Mouse (Mus musculus) thymus, adult 2 months (tissue): ENCODE data around the gene Ppp1r12a. TPM values are rescaled to one million over a fixed set of nuclear protein-coding genes. Genes with fewer than 3 reads are reported as not detected.
"Not testable (repeated sequence)": the region's sequence is repeated elsewhere in the genome, so short reads cannot be mapped to it uniquely, and the experiment has no call there.

Experiments used
- DNase-seq: peaks from one replicate; pipeline ENCODE4 v3.0.0; 2021
- H3K27ac ChIP-seq: fragments of 200-500 bp; 2 replicates; pipeline ENCODE4 v1.5.1; 2012; ENCODE audit warnings: low read length, control low read depth; ENCODE audit not compliant: control insufficient read depth, insufficient read depth
- H3K27me3 ChIP-seq: fragments of 200-500 bp; 2 replicates; pipeline ENCODE4 v1.6.1; 2012; ENCODE audit warnings: mild to moderate bottlenecking, low read length, moderate library complexity, mixed read lengths; ENCODE audit not compliant: control insufficient read depth, insufficient read depth
- H3K36me3 ChIP-seq: fragments of 200-500 bp; 2 replicates; pipeline ENCODE4 v1.6.1; 2012; ENCODE audit warnings: mild to moderate bottlenecking, low read length, moderate library complexity; ENCODE audit not compliant: control insufficient read depth, insufficient read depth
- H3K4me1 ChIP-seq: fragments of 200-500 bp; replicated peaks from 2 replicates; pipeline ENCODE4 v1.6.1; 2012; ENCODE audit warnings: low read length; ENCODE audit not compliant: control insufficient read depth, insufficient read depth
- H3K4me3 ChIP-seq: fragments of 200-500 bp; 2 replicates; pipeline ENCODE4 v1.5.1; 2012; ENCODE audit warnings: mild to moderate bottlenecking, low read length, control low read depth, moderate library complexity; ENCODE audit not compliant: control insufficient read depth, insufficient read depth
- CTCF ChIP-seq: fragments of 200-500 bp; IDR thresholded peaks from 2 replicates; pipeline ENCODE4 v1.5.1; 2012; ENCODE audit warnings: mild to moderate bottlenecking, control low read depth, low read length, moderate library complexity, borderline replicate concordance; ENCODE audit not compliant: control insufficient read depth, poor library complexity, insufficient read depth; ENCODE audit errors: extremely low read depth
- POLR2A ChIP-seq: fragments of 200-500 bp; IDR thresholded peaks from 2 replicates; pipeline ENCODE4 v1.6.1; 2012; ENCODE audit warnings: mild to moderate bottlenecking, low read length, control low read depth, moderate library complexity; ENCODE audit not compliant: control insufficient read depth, poor library complexity, insufficient read depth; ENCODE audit errors: extremely low read depth
- WGBS: fragments of 180-500 bp; shearing (Covaris S2); methylation state at CpG from one replicate; pipeline ENCODE4 v1.1.7; 2018; 5-methylcytosine and 5-hydroxymethylcytosine counted together
- polyA plus RNA-seq: library from polyadenylated mRNA; depleted of rRNA; stranded (reverse); fragments of >200 nt; gene quantifications from 2 replicates; pipeline ENCODE4 v1.2.3, GENCODE M21; 2012

The Ppp1r12a gene
- polyA plus RNA-seq, 1 experiment, result 29.2 TPM

DNA sequence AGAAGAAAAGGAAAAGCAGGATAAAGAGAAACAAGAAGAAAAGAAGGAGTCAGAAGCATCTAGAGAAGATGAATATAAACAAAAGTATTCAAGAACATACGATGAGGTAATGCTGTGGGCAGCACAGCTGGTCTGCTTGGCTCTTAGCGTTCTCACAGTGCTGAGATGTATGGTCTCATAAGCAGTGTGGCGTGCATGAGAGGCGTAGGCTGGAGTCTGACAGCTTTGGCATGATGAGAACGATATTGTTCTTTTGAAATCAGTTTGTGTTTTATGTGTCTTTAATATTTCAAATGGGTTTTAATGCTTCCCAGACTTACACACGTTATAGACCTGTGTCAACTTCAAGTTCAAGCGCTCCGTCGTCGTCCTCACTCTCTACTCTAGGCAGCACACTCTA, 98.9 kb downstream of the Ppp1r12a start:
- TF ChIP-seq POLR2A (no peak), CTCF (no peak)
- Histone ChIP-seq H3K36me3 (peaks cover 52% of the 10 kb centered on the region), H3K4me1 (no peaks in the 10 kb centered on the region), H3K4me3 (no peak overlapping the region), H3K27me3 (no peaks in the 10 kb centered on the region), H3K27ac (no peak overlapping the region)
- WGBS, result 97% methylated on average over 10 of the region's 10 CpGs
- no peak for DNase-seq

DNA sequence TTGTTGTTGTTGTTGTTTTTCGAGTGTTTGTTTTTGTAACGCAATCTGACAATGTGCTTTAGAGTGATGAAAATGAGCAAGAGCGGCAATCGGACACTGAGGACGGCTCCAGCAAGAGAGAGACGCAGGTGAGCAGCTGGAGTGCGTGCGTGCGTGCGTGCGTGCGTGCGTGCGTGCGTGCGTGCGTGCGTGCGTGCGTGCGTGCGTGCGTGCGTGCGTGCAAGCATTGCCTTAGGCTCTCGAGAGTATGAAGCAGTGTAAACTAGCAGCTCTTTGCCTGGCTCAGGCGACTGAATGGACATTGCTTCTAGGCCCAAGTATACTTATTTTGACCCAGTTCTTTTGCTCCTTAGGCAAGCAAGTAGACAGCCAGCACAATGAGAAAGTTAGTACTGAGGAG, 102.6 kb downstream of the Ppp1r12a start:
- Histone ChIP-seq H3K4me1 (no peaks in the 10 kb centered on the region), H3K36me3 (peaks cover 46% of the 10 kb centered on the region), H3K4me3 (no peak overlapping the region), H3K27me3 (no peaks in the 10 kb centered on the region), H3K27ac (no peak overlapping the region)
- TF ChIP-seq CTCF (no peak), POLR2A (no peak)
- 94% methylated on average over 27 of the region's 27 CpGs for WGBS
- DNase-seq, result no peak

DNA sequence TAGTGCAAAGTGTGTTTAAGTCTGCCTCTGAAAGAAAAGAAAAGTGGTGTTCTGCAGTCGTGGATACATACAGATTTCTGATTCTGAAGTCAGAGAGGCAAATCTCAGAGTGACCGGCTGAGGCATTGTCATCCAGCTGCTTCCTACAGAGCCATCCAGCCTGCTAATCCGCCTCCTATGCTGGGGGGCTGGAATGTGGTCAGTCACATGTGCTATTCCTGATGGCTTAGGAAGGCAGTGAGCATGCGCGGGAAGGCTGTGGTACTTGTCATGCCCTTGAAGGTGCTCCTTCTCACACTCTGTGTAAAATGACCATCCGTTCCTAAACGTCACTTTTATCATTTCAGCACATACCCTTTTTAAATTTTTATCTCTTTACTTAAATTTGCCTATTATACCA, 109.2 kb downstream of the Ppp1r12a start:
- Histone ChIP-seq H3K27me3 (no peaks in the 10 kb centered on the region), H3K36me3 (peaks cover 62% of the 10 kb centered on the region), H3K27ac (no peak overlapping the region), H3K4me1 (no peaks in the 10 kb centered on the region), H3K4me3 (no peak overlapping the region)
- DNase-seq, result no peak
- TF ChIP-seq CTCF, result no peak
- no peak for TF ChIP-seq POLR2A
- WGBS, result over 99% methylated on average over 7 of the region's 7 CpGs

DNA sequence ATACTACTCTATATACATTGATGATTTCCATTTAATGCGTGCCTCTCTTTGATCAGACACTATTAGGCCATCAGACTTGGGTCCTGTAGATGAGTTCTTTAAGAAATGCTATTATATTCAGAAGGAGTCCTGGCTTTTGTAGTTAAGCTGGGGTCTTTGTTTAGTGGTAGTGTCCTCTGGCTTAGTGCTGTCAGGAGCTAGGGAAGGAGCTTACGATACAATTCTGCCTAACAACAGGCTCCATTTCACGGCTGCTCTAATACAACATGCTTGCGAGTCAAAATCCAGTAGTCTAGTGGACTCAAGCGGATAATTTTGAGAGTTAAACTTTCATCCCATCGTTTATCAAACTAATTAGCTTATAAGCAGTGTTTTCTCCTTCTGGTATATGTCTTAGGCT, 114.7 kb downstream of the Ppp1r12a start:
- H3K36me3 ChIP-seq, result peaks cover 61% of the 10 kb centered on the region
- H3K27me3 ChIP-seq, result no peaks in the 10 kb centered on the region
- H3K27ac ChIP-seq, result no peak overlapping the region
- no peak overlapping the region for H3K4me3 ChIP-seq
- no peaks in the 10 kb centered on the region for H3K4me1 ChIP-seq
- no peak for DNase-seq
- WGBS, result 95% methylated on average over 6 of the region's 6 CpGs
- TF ChIP-seq POLR2A (no peak), CTCF (no peak)

DNA sequence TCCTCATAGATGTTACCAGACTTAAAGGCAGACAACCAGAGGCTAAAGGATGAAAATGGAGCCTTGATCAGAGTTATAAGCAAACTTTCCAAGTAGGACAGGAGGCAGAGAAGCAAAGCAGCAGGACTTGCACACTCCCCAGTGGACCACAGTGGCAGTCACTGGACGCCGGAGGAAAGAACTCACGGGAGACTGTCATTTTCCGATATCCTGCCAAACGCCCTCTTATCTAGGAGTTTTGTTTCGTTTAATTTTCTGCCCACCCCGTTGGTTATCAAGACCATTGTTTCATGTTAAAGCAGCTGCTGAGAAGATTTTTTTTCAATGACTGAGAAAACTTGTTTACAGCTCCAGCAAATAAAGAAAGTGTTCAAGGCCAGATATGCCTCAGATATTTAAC, 115.2 kb downstream of the Ppp1r12a start:
- TF ChIP-seq POLR2A (no peak), CTCF (no peak)
- 92% methylated on average over 7 of the region's 7 CpGs for WGBS
- Histone ChIP-seq H3K27ac (no peak overlapping the region), H3K4me1 (no peaks in the 10 kb centered on the region), H3K27me3 (no peaks in the 10 kb centered on the region), H3K36me3 (peaks cover 63% of the 10 kb centered on the region), H3K4me3 (no peak overlapping the region)
- DNase-seq, result no peak

DNA sequence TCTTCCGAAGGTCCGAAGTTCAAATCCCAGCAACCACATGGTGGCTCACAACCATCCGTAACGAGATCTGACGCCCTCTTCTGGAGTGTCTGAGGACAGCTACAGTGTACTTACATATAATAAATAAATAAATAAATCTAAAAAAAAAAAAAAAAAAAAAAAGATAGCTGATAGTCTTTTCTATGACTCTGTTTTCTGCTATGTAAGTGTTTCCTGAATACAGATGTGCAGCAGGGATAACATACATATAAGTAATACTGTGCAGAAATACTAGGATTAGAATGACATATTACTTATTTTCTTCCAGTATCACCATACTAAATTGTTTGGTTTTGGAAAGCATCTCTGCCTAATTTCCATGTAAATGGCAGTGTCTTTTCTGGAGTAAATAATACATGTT, 119.1 kb downstream of the Ppp1r12a start:
- not testable (repeated sequence) for DNase-seq, H3K27me3 ChIP-seq, H3K27ac ChIP-seq, H3K4me3 ChIP-seq, H3K4me1 ChIP-seq
- peaks cover 37% of the 10 kb centered on the region for H3K36me3 ChIP-seq
- WGBS, result 98% methylated on average over 4 of the region's 5 CpGs

DNA sequence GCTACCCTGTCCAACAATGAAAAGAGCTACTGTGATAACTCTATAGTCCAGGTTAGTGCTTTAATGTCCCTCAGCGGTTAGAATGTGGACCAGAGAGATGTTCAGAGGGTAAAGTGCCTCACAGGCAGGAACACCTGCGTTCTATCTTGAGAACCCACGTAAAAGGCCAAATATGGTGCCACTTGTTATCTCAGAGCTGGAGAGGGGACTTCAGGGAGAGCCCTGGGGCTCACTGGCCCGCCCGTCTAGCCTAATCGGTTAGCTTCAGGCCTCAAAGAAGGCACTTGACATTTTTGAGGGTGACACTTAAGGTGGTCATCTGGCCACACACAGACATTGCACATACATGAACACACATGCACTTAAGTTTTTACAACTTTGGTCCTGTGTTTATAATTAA, 120.4 kb downstream of the Ppp1r12a start:
- no peak for TF ChIP-seq POLR2A
- DNase-seq, result no peak
- no peaks in the 10 kb centered on the region for H3K4me1 ChIP-seq
- no peaks in the 10 kb centered on the region for H3K27me3 ChIP-seq
- H3K36me3 ChIP-seq, result peaks cover 26% of the 10 kb centered on the region
- no peak overlapping the region for H3K4me3 ChIP-seq
- WGBS, result 96% methylated on average over 6 of the region's 6 CpGs
- H3K27ac ChIP-seq, result no peak overlapping the region
